Mouse (Mus musculus): ENCODE measurements around the gene St7l.

GRCm38 (mm10) chr3:104940691-104941090 is 76.9 kb downstream of the St7l start:
- no peak for TF ChIP-seq CTCF (conservative IDR thresholded peaks at IDR 0.05; ENCODE audit: low read length)
- no peak for TF ChIP-seq POU5F1 (IDR thresholded peaks at IDR 0.05; ENCODE audit: borderline replicate concordance, low read length)
- TF ChIP-seq NANOG (IDR thresholded peaks at IDR 0.05; ENCODE audit: borderline replicate concordance, low read length), result no peak
